Mouse (Mus musculus): Measurements from ENCODE around the gene Mfsd2b. TPM values are rescaled to one million over a fixed set of nuclear protein-coding genes. Genes with fewer than 3 reads are reported as not detected.
A peak's percentile ranks its signal among the peaks of the same experiment; 100 is the strongest.
"Not testable (repeated sequence)": the region's sequence is repeated elsewhere in the genome, so short reads cannot be mapped to it uniquely, and the experiment has no call there.

Mfsd2b gene
- polyA plus RNA-seq, 1 experiment from 2014 or later: 61.2 TPM

- no peak for DNase-seq
Observed at GRCm38 (mm10) chr12:4905946-4906345, 31.8 kb upstream of the Mfsd2b start.

GRCm38 (mm10) chr12:4898024-4898423 lies 23.9 kb upstream of the Mfsd2b start:
- Histone ChIP-seq H3K9me3 (replicated peaks) (no peaks in the 10 kb centered on the region), H3K4me2 (no peak overlapping the region), H3K9ac (no peak overlapping the region), H3K4me3 (replicated peaks) (no peak overlapping the region), H3K36me3 (peaks cover 35% of the 10 kb centered on the region), H3K27me3 (no peaks in the 10 kb centered on the region), H3K4me1 (replicated peaks) (0 out of 2 replicates have a peak, but pooled peaks cover 7% of the 10 kb centered on the region), H3K27ac (no peak overlapping the region)
- 91% methylated on average over 5 of the region's 5 CpGs for WGBS (ENCODE audit: insufficient replicate concordance)
- ATAC-seq (ENCODE audit: low read depth) (no peak), DNase-seq (no peak)

More at GRCm38 (mm10) chr12:4905946-4906345, 31.8 kb upstream of the Mfsd2b start:
- Histone ChIP-seq H3K4me3 (replicated peaks) (peak overlapping the region; percentile 89), H3K4me1 (replicated peaks) (peaks cover 33% of the 10 kb centered on the region), H3K27me3 (no peaks in the 10 kb centered on the region), H3K36me3 (peaks cover 25% of the 10 kb centered on the region), H3K27ac (peak overlapping the region; percentile 97), H3K4me2 (peak overlapping the region; percentile 82), H3K9ac (peak overlapping the region; percentile 97), H3K9me3 (replicated peaks) (no peaks in the 10 kb centered on the region)
- 54% methylated on average over 7 of the region's 7 CpGs for WGBS (ENCODE audit: insufficient replicate concordance)
- no peak for ATAC-seq (ENCODE audit: low read depth)

GRCm38 (mm10) chr12:4889891-4890290 lies 15.7 kb upstream of the Mfsd2b start:
- no peak for ATAC-seq (ENCODE audit: low read depth)

GRCm38 (mm10) chr12:4889251-4889650 lies 15.1 kb upstream of the Mfsd2b start:
- H3K36me3 ChIP-seq: peaks cover 57% of the 10 kb centered on the region
- H3K27ac ChIP-seq: no peak overlapping the region

More at GRCm38 (mm10) chr12:4889891-4890290, 15.7 kb upstream of the Mfsd2b start:
- H3K4me3 ChIP-seq (replicated peaks): no peak overlapping the region
- H3K4me1 ChIP-seq (replicated peaks): peaks cover 28% of the 10 kb centered on the region
- no peak overlapping the region for H3K4me2 ChIP-seq
- no peaks in the 10 kb centered on the region for H3K27me3 ChIP-seq
- no peak for DNase-seq
- H3K9me3 ChIP-seq (replicated peaks): no peaks in the 10 kb centered on the region
- H3K27ac ChIP-seq: no peak overlapping the region
- WGBS (ENCODE audit: insufficient replicate concordance): 47% methylated on average over 1 of the region's 1 CpGs
- no peak overlapping the region for H3K9ac ChIP-seq
- peaks cover 53% of the 10 kb centered on the region for H3K36me3 ChIP-seq

GRCm38 (mm10) chr12:4888739-4889138 lies 14.6 kb upstream of the Mfsd2b start:
- H3K36me3 ChIP-seq: peaks cover 55% of the 10 kb centered on the region

More at GRCm38 (mm10) chr12:4889251-4889650, 15.1 kb upstream of the Mfsd2b start:
- DNase-seq: no peak
- Histone ChIP-seq H3K4me3 (replicated peaks) (no peak overlapping the region), H3K4me1 (replicated peaks) (peaks cover 28% of the 10 kb centered on the region), H3K27me3 (no peaks in the 10 kb centered on the region), H3K4me2 (no peak overlapping the region), H3K9ac (no peak overlapping the region), H3K9me3 (replicated peaks) (no peaks in the 10 kb centered on the region)
- ATAC-seq (ENCODE audit: low read depth): no peak
- WGBS (ENCODE audit: insufficient replicate concordance): 65% methylated on average over 2 of the region's 2 CpGs

GRCm38 (mm10) chr12:4886581-4886980 lies 12.4 kb upstream of the Mfsd2b start:
- not testable (repeated sequence) for H3K4me3 ChIP-seq (replicated peaks); ATAC-seq (ENCODE audit: low read depth); H3K9ac ChIP-seq; H3K27ac ChIP-seq; H3K9me3 ChIP-seq (replicated peaks); DNase-seq; H3K4me2 ChIP-seq; H3K27me3 ChIP-seq
- H3K4me1 ChIP-seq (replicated peaks): peaks cover 28% of the 10 kb centered on the region
- H3K36me3 ChIP-seq: peaks cover 58% of the 10 kb centered on the region
- 90% methylated on average over 4 of the region's 4 CpGs for WGBS (ENCODE audit: insufficient replicate concordance)

More at GRCm38 (mm10) chr12:4888739-4889138, 14.6 kb upstream of the Mfsd2b start:
- Histone ChIP-seq H3K4me3 (replicated peaks) (no peak overlapping the region), H3K9ac (no peak overlapping the region), H3K27me3 (no peaks in the 10 kb centered on the region), H3K4me1 (replicated peaks) (peaks cover 28% of the 10 kb centered on the region), H3K27ac (peak overlapping the region; percentile 23; the same call in 1 of the 2 replicates), H3K4me2 (no peak overlapping the region), H3K9me3 (replicated peaks) (no peaks in the 10 kb centered on the region)
- no peak for DNase-seq
- ATAC-seq (ENCODE audit: low read depth): peak; percentile 96

GRCm38 (mm10) chr12:4885062-4885461 lies 10.9 kb upstream of the Mfsd2b start:
- H3K27me3 ChIP-seq: no peaks in the 10 kb centered on the region
- ATAC-seq (ENCODE audit: low read depth) (no peak), DNase-seq (no peak)
- no peaks in the 10 kb centered on the region for H3K9me3 ChIP-seq (replicated peaks)
- WGBS (ENCODE audit: insufficient replicate concordance): 74% methylated on average over 1 of the region's 1 CpGs
- H3K4me3 ChIP-seq (replicated peaks): no peak overlapping the region
- peaks cover 19% of the 10 kb centered on the region for H3K4me1 ChIP-seq (replicated peaks)
- no peak overlapping the region for H3K4me2 ChIP-seq
- H3K9ac ChIP-seq: no peak overlapping the region
- no peak overlapping the region for H3K27ac ChIP-seq
- H3K36me3 ChIP-seq: peaks cover 59% of the 10 kb centered on the region

- H3K4me1 ChIP-seq (replicated peaks): peaks cover 6% of the 10 kb centered on the region
- DNase-seq (no peak), ATAC-seq (ENCODE audit: low read depth) (no peak)
- H3K9me3 ChIP-seq (replicated peaks): no peaks in the 10 kb centered on the region
- H3K27me3 ChIP-seq: no peaks in the 10 kb centered on the region
- WGBS (ENCODE audit: insufficient replicate concordance): 78% methylated on average over 2 of the region's 2 CpGs
- no peak overlapping the region for H3K27ac ChIP-seq
- peaks cover 66% of the 10 kb centered on the region for H3K36me3 ChIP-seq
- H3K4me3 ChIP-seq (replicated peaks): no peak overlapping the region
- H3K9ac ChIP-seq: no peak overlapping the region
- no peak overlapping the region for H3K4me2 ChIP-seq
Observed at GRCm38 (mm10) chr12:4882086-4882485, 7.9 kb upstream of the Mfsd2b start.

GRCm38 (mm10) chr12:4879048-4879447 lies 4.9 kb upstream of the Mfsd2b start:
- Histone ChIP-seq H3K4me1 (replicated peaks) (peaks cover 28% of the 10 kb centered on the region), H3K9me3 (replicated peaks) (no peaks in the 10 kb centered on the region), H3K9ac (no peak overlapping the region), H3K4me3 (replicated peaks) (no peak overlapping the region), H3K27ac (no peak overlapping the region), H3K4me2 (no peak overlapping the region), H3K36me3 (peaks cover 51% of the 10 kb centered on the region), H3K27me3 (no peaks in the 10 kb centered on the region)
- 84% methylated on average over 5 of the region's 5 CpGs for WGBS (ENCODE audit: insufficient replicate concordance)
- ATAC-seq (ENCODE audit: low read depth): no peak
- DNase-seq: no peak

GRCm38 (mm10) chr12:4878296-4878783 lies 4.2 kb upstream of the Mfsd2b start:
- ATAC-seq (ENCODE audit: low read depth) (no peak), DNase-seq (no peak)
- Histone ChIP-seq H3K4me2 (no peak overlapping the region), H3K36me3 (peaks cover 47% of the 10 kb centered on the region), H3K4me3 (replicated peaks) (no peak overlapping the region), H3K27ac (peak overlapping the region; percentile 25; the same call in 1 of the 2 replicates), H3K27me3 (no peaks in the 10 kb centered on the region), H3K9me3 (replicated peaks) (no peaks in the 10 kb centered on the region), H3K9ac (no peak overlapping the region), H3K4me1 (replicated peaks) (peaks cover 33% of the 10 kb centered on the region)
- 37% methylated on average over 9 of the region's 9 CpGs for WGBS (ENCODE audit: insufficient replicate concordance)

GRCm38 (mm10) chr12:4875623-4876022 lies 1.5 kb upstream of the Mfsd2b start:
- H3K27me3 ChIP-seq: no peaks in the 10 kb centered on the region
- H3K9me3 ChIP-seq (replicated peaks): no peaks in the 10 kb centered on the region
- H3K4me1 ChIP-seq (replicated peaks): peaks cover 54% of the 10 kb centered on the region
- H3K27ac ChIP-seq: peak overlapping the region; percentile 47
- peaks cover 38% of the 10 kb centered on the region for H3K36me3 ChIP-seq
- H3K4me2 ChIP-seq: 0 out of 2 replicates have a peak overlapping the region, but pooled peaks have one; percentile 8
- 77% methylated on average over 8 of the region's 8 CpGs for WGBS (ENCODE audit: insufficient replicate concordance)
- peak overlapping the region; percentile 23; the same call in 1 of the 2 replicates for H3K9ac ChIP-seq
- H3K4me3 ChIP-seq (replicated peaks): no peak overlapping the region
- DNase-seq (no peak), ATAC-seq (ENCODE audit: low read depth) (no peak)

GRCm38 (mm10) chr12:4873531-4873930 lies 628 bp downstream of the Mfsd2b start:
- peak overlapping the region; percentile 100 for H3K27ac ChIP-seq
- H3K9me3 ChIP-seq (replicated peaks): no peaks in the 10 kb centered on the region
- ATAC-seq (ENCODE audit: low read depth): 0 out of 2 replicates have a peak, but pooled peaks have one; percentile 6
- H3K9ac ChIP-seq: peak overlapping the region; percentile 98
- H3K27me3 ChIP-seq: no peaks in the 10 kb centered on the region
- WGBS (ENCODE audit: insufficient replicate concordance): 10% methylated on average over 6 of the region's 6 CpGs
- peaks cover 73% of the 10 kb centered on the region for H3K4me1 ChIP-seq (replicated peaks)
- DNase-seq: peak; percentile 13
- peak overlapping the region; percentile 85 for H3K4me3 ChIP-seq (replicated peaks)
- H3K36me3 ChIP-seq: peaks cover 39% of the 10 kb centered on the region
- H3K4me2 ChIP-seq: peak overlapping the region; percentile 82

Data from liver, embryonic 13.5 days (tissue).